Mouse (Mus musculus) MEL (cell line): ENCODE data around the gene Olfr1065. TPM values are rescaled to one million over a fixed set of nuclear protein-coding genes. Genes with fewer than 3 reads are reported as not detected.
"Not testable (repeated sequence)": the region's sequence is repeated elsewhere in the genome, so short reads cannot be mapped to it uniquely, and the experiment has no call there.

Experiments
- DNase-seq: peaks from one replicate; pipeline ENCODE4 v3.0.0; 2011; ENCODE audit warnings: low read depth, low spot score
- H3K27ac ChIP-seq: 2 replicates; pipeline ENCODE4 v1.5.1; 2012; ENCODE audit warnings: low read depth, mild to moderate bottlenecking, control low read depth, low read length, moderate library complexity; ENCODE audit not compliant: control insufficient read depth
- H3K27me3 ChIP-seq, 2 experiments: fragments of 150-350 bp in 1 of 2; sonication (generic) in 1 of 2; 2 replicates each; pipeline ENCODE4 v1.6.1; 2012; ENCODE audit warnings: low read length in 2 of 2, mild to moderate bottlenecking in 2 of 2, improper control_type of control experiment in 1 of 2, moderate library complexity in 1 of 2; ENCODE audit not compliant: insufficient read depth in 2 of 2, control insufficient read depth in 1 of 2
- H3K36me3 ChIP-seq, 2 experiments: 2 replicates each; pipeline ENCODE4 v1.6.1; 2012 to 2014; ENCODE audit warnings: low read length in 2 of 2, improper control_type of control experiment in 1 of 2, inconsistent platforms in 1 of 2, mild to moderate bottlenecking in 1 of 2; ENCODE audit not compliant: insufficient read depth in 2 of 2, control insufficient read depth in 1 of 2
- H3K4me1 ChIP-seq, 2 experiments: fragments of 150-350 bp in 1 of 2; sonication (generic) in 1 of 2; 2 replicates each; pipeline ENCODE4 v1.6.1; 2012; ENCODE audit warnings: low read length in 2 of 2, improper control_type of control experiment in 1 of 2, mild to moderate bottlenecking in 1 of 2; ENCODE audit not compliant: insufficient read depth in 2 of 2, control insufficient read depth in 1 of 2
- H3K4me3 ChIP-seq, 2 experiments: fragments of 150-350 bp in 1 of 2; sonication (generic) in 1 of 2; 2 replicates each; pipeline ENCODE4 v1.5.1; 2012; ENCODE audit warnings: low read depth in 2 of 2, low read length in 2 of 2, mild to moderate bottlenecking in 2 of 2, moderate library complexity in 2 of 2, control low read depth in 1 of 2, improper control_type of control experiment in 1 of 2; ENCODE audit not compliant: control insufficient read depth in 1 of 2, insufficient read depth in 1 of 2
- H3K79me2 ChIP-seq: 2 replicates; pipeline ENCODE4 v1.6.1; 2012; ENCODE audit warnings: mild to moderate bottlenecking, low read length, moderate library complexity; ENCODE audit not compliant: control insufficient read depth, poor library complexity, insufficient read depth
- H3K9ac ChIP-seq: 2 replicates; pipeline ENCODE4 v1.6.1; 2012; ENCODE audit warnings: low read depth, mild to moderate bottlenecking, control low read depth, low read length, moderate library complexity; ENCODE audit not compliant: control insufficient read depth, poor library complexity, severe bottlenecking
- H3K9me3 ChIP-seq: fragments of 150-350 bp; sonication (generic); replicated peaks from 2 replicates; pipeline ENCODE4 v1.6.1; 2012; ENCODE audit warnings: mild to moderate bottlenecking, low read length, improper control_type of control experiment, moderate library complexity; ENCODE audit not compliant: insufficient read depth
- BHLHE40 ChIP-seq: IDR thresholded peaks from 2 replicates; pipeline ENCODE4 v1.6.1; 2012; ENCODE audit warnings: low read depth, mild to moderate bottlenecking, inconsistent platforms, low read length, improper control_type of control experiment, borderline replicate concordance
- ELF1 ChIP-seq: IDR thresholded peaks from 2 replicates; pipeline ENCODE4 v1.6.1; 2014; ENCODE audit warnings: low read depth, mild to moderate bottlenecking, inconsistent platforms, low read length, improper control_type of control experiment, moderate library complexity
- EP300 ChIP-seq, 2 experiments: IDR thresholded peaks; 2 replicates each; pipeline ENCODE4 v1.6.1; 2011; ENCODE audit warnings: improper control_type of control experiment in 2 of 2, low read length in 2 of 2, low read depth in 1 of 2, mild to moderate bottlenecking in 1 of 2
- GATA1 ChIP-seq: IDR thresholded peaks from 2 replicates; pipeline ENCODE4 v1.6.1; 2011; ENCODE audit warnings: low read depth, low read length, improper control_type of control experiment
- MYC ChIP-seq: IDR thresholded peaks from 2 replicates; pipeline ENCODE4 v1.6.1; 2011; ENCODE audit warnings: low read depth, mild to moderate bottlenecking, low read length, improper control_type of control experiment, moderate library complexity
- POLR2AphosphoS2 ChIP-seq: IDR thresholded peaks from 2 replicates; pipeline ENCODE4 v1.6.1; 2011; ENCODE audit warnings: low read length, improper control_type of control experiment
- TAL1 ChIP-seq: IDR thresholded peaks from 2 replicates; pipeline ENCODE4 v1.6.1; 2012; ENCODE audit warnings: mild to moderate bottlenecking, inconsistent platforms, low read length, moderate library complexity, mixed read lengths
- TCF12 ChIP-seq: IDR thresholded peaks from 2 replicates; pipeline ENCODE4 v1.6.1; 2014; ENCODE audit warnings: low read depth, mild to moderate bottlenecking, inconsistent platforms, low read length, improper control_type of control experiment, moderate library complexity
- polyA plus RNA-seq, 2 experiments: library from polyadenylated mRNA; stranded (reverse) in 1 of 2; unstranded in 1 of 2; fragments of >175 nt in 1 of 2; fragments of >200 nt in 1 of 2; gene quantifications; 2 replicates each; pipeline versions ENCODE4 v1.2.1 to v1.2.4; 2012; ENCODE audit warnings: low replicate concordance in 2 of 2, low read depth in 1 of 2; ENCODE audit not compliant: insufficient read length in 2 of 2, insufficient read depth in 1 of 2, missing spikeins in 1 of 2
- total RNA-seq: library from RNA; depleted of rRNA; stranded (reverse); fragments of 300-350 nt; gene quantifications from 2 replicates; pipeline ENCODE4 v1.2.3, GENCODE M21; 2012

Gene Olfr1065
- total and polyA plus RNA-seq, 3 experiments: not detected

GRCm38 (mm10) chr2:86460434-86460833 is 10.0 kb upstream of the Olfr1065 start:
- H3K36me3 ChIP-seq: no peaks in the 10 kb centered on the region
- H3K4me3 ChIP-seq: no peak overlapping the region
- no peaks in the 10 kb centered on the region for H3K9me3 ChIP-seq
- DNase-seq: peak; percentile 68
- H3K9ac ChIP-seq: no peak overlapping the region
- no peak overlapping the region for H3K27ac ChIP-seq
- no peaks in the 10 kb centered on the region for H3K4me1 ChIP-seq
- no peaks in the 10 kb centered on the region for H3K79me2 ChIP-seq
- H3K27me3 ChIP-seq: no peaks in the 10 kb centered on the region
- TF ChIP-seq ELF1: no peak
- TF ChIP-seq POLR2AphosphoS2: no peak
- TF ChIP-seq EP300 (IDR thresholded peaks at IDR 0.05; ENCODE audit: low read depth in 1 of 2, low read length in 2 of 2): peak; percentile 57 to 58
- peak; percentile 44; the same call in 1 of the 2 replicates for TF ChIP-seq TCF12
- no peak for TF ChIP-seq GATA1
- no peak for TF ChIP-seq BHLHE40

- H3K36me3 ChIP-seq: no peaks in the 10 kb centered on the region
- H3K27me3 ChIP-seq: no peaks in the 10 kb centered on the region
- H3K27ac ChIP-seq: no peak within 1 kb of the TSS
- H3K79me2 ChIP-seq: no peaks in the 10 kb centered on the region
- no peaks in the 10 kb centered on the region for H3K9me3 ChIP-seq
- no peak within 1 kb of the TSS for H3K9ac ChIP-seq
- H3K4me3 ChIP-seq: no peak within 1 kb of the TSS
- H3K4me1 ChIP-seq: no peaks in the 10 kb centered on the region
- TF ChIP-seq TCF12 (no peak), TAL1 (no peak), MYC (no peak)
- TF ChIP-seq, all 39 proteins: peak for 0
- DNase-seq: no peak
Measured at GRCm38 (mm10) chr2:86456169-86456568, 5.8 kb upstream of the Olfr1065 start, which contains the start of gene Olfr1066. Gene Olfr1066 (minus strand): TSS chr2:86456269.

- H3K4me3 ChIP-seq, H3K9ac ChIP-seq, DNase-seq, H3K36me3 ChIP-seq, H3K79me2 ChIP-seq, H3K27ac ChIP-seq, H3K4me1 ChIP-seq, H3K9me3 ChIP-seq, H3K27me3 ChIP-seq: not testable (repeated sequence)
Measured at GRCm38 (mm10) chr2:86442101-86442500, 8.3 kb downstream of the Olfr1065 start.

GRCm38 (mm10) chr2:86428511-86428910 is 21.9 kb downstream of the Olfr1065 start:
- not testable (repeated sequence) for H3K36me3 ChIP-seq, H3K27ac ChIP-seq, H3K79me2 ChIP-seq, H3K4me1 ChIP-seq, H3K9ac ChIP-seq, H3K9me3 ChIP-seq, H3K4me3 ChIP-seq, H3K27me3 ChIP-seq
- peak; percentile 31 to 50 for TF ChIP-seq EP300 (IDR thresholded peaks at IDR 0.05; ENCODE audit: low read depth in 1 of 2, low read length in 2 of 2)
- DNase-seq: peak; percentile 53

- H3K27me3 ChIP-seq, H3K4me3 ChIP-seq, DNase-seq, H3K79me2 ChIP-seq, H3K27ac ChIP-seq, H3K9me3 ChIP-seq, H3K9ac ChIP-seq, H3K4me1 ChIP-seq, H3K36me3 ChIP-seq: not testable (repeated sequence)
Measured at GRCm38 (mm10) chr2:86426649-86427048, 23.7 kb downstream of the Olfr1065 start, which contains the start of gene Olfr1062. Gene Olfr1062 (minus strand): TSS chr2:86426749.
